Mouse (Mus musculus) erythroid progenitor cell, adult 5-6 weeks (primary cell): ENCODE data around the gene Dusp27. TPM values are rescaled to one million over a fixed set of nuclear protein-coding genes. Genes with fewer than 3 reads are reported as not detected.

Source experiments
- ATAC-seq: replicated peaks from 2 replicates; pipeline ENCODE4 v1.8.0; 2016; ENCODE audit warnings: moderate number of reproducible peaks, mild to moderate bottlenecking, moderate TSS enrichment, inconsistent platforms; ENCODE audit not compliant: poor library complexity, low FRiP score, severe bottlenecking
- total RNA-seq, 2 experiments: library from RNA; stranded (forward) in 1 of 2; stranded (reverse) in 1 of 2; fragments of 150-400 nt in 1 of 2; fragments of 186-747, 209-891 nt in 1 of 2; gene quantifications; 2 replicates each; pipeline versions ENCODE4 v1.2.3 to v1.2.4; 2015 to 2017; ENCODE audit warnings: low replicate concordance in 2 of 2

Gene Dusp27
- total RNA-seq, 2 experiments from 2014 or later, result not detected

DNA sequence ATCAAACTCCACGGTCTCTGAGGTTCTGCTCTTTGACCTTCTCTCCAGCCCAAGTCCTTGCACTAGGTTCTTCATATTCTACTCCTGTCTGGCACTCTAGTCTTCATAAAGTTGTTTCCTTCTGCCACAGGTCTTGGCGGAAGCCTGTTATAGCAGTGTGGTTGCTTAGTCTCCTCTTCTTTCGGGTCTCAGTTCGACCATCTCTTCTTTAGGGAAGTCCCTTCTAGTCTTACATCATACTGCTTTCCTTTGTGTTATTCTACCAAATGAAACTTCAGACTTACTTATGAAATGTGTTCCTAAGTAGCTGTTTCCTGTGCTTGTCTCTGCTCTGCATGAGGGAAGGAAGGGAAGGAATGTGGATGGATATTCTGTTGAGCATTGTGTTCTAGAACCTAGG is 12.0 kb downstream of the Dusp27 start:
- no peak for ATAC-seq

DNA sequence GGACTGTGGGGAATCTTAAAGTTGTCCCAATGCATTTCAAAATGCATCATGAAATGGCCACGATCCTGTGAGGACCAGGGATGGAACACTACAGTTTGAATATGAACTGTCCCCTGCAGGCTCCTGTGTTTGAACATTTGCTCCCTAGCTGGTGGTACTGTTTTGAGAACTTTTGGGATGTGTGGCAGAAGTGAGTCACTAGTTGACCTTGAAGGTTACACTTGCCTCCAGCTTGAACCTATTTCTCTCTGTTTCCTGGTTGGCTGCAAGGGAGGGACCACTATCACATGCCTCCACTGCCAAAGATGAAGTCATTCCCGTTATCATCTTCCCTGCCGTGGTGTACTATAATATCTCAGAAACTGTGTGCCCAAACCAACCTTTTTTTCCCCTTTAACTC is 12.7 kb downstream of the Dusp27 start:
- no peak for ATAC-seq

DNA sequence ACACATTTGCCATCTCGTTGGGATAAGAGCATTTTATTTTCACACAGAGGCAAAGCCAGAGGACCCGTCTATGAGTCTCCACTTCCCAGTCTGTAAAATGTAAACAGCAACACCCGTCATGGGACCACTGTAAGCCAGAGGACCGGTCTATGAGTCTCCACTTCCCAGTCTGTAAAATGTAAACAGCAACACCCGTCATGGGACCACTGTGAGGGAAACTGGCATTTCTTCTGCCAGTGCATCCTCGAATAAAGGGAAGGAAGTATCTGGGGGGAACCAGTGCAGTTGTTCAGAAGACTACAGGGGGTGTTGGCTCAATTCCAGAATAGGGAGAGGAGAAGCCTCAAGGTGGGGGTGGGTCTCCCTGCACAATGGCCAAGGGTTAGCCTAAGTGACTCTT is 22.3 kb downstream of the Dusp27 start:
- no peak for ATAC-seq

DNA sequence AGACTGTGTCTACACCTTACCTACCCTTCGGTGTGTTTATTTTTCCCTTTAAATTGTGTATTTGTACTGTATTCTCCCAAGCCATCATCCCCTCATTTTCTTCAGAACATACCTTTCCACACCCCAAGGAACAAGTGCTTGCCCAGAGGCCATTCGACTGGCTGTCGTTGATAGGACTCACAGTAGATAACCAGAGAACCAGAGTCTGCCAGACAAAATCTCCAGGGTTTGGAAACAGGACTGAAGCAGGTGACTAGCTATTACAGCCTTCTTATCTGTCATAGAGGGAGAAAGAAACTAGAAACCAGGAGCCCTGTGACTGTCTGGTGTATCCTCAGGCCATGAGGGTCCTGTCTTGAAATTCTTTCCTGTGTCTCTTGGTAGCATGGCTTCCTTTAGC is 22.9 kb downstream of the Dusp27 start:
- ATAC-seq, result no peak

DNA sequence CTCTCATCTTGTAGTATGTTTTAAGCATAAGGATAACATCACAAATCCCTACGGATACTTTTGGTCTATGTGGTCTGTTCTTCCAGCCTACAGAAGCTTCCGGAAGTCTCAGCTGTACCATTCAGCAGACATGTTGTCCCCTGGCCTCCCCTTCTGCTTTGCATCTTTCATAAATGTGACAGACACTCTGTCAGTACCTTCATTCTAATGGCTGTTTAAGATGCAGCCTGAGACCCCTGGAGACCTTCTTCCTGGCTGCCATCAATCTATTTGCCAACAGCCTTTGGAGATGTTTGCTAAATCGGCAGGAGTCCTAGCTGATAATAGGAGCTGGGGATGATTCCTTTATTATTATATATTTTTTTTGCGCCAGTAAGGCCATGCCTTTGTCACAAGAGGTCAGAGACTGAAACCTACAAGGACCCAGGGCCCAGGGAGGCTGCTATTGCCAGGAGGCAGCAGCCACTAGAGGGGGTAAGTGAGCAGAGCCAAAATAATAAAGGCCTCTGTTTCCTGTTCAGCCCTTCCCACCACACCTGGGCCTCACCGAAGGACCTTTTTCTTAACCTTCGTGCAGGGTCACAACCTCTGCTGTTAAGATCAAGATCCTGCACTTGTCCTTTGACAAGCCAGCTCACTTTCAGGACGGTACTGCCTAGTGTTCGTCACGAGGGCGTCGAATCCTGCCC is 24.7 kb downstream of the Dusp27 start:
- no peak for ATAC-seq

DNA sequence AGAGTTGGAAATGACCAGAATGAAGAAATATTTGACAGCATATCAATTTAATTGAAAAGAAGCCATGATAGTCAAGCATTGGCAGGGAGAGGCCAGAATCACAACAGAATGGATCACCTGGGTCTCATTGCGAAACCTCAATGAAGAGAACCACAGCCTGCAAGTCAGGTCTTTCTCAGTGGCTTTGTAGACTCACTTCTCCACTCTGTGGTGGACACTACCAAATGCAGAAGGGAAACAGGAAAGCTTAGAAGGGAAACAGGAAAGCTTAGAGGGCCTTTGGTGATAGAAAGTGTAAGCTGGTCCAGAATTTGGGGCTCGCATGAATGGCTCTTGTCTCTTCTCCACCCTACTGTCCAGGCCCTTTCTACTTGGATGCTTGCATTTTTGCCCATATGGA is 29.6 kb downstream of the Dusp27 start:
- no peak for ATAC-seq

DNA sequence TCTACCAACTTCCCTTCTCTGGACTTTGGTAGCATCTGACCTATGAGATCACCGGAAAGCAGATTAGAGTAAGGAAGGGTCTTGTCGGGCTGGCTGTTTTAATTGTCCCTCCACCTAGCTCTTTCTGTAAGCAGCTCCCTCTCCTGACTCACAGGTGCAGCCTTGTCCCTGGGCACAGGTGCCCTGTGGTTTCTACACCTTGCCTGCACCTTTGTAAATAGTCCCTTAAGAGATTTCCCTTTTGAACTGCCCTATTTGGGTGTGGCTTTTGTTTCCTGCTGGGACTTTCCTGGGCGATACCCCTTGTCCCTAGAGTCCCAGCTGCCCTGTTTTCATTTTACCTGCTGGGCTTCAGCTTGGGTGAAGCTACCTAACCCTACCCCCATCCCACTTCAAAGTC is 33.3 kb downstream of the Dusp27 start:
- no peak for ATAC-seq

DNA sequence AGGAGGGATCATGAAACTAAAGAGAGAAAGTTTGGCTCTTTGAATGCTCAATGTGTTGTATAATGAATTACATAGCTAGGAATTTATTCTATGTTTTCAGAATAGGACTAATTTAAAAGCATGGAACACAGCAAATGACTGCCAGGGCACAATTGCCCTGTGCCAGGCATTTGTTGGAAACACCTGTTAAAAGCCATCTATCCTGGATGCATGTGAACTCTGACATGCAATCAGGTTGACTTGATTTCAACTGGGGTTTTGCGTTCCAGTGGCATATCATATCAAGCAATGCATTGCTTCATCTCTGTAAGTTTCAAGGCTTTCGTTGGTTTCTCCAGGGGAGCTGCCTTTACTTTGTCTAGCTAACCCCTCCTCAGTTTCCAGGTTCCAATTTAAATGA is 37.4 kb downstream of the Dusp27 start:
- ATAC-seq, result no peak

DNA sequence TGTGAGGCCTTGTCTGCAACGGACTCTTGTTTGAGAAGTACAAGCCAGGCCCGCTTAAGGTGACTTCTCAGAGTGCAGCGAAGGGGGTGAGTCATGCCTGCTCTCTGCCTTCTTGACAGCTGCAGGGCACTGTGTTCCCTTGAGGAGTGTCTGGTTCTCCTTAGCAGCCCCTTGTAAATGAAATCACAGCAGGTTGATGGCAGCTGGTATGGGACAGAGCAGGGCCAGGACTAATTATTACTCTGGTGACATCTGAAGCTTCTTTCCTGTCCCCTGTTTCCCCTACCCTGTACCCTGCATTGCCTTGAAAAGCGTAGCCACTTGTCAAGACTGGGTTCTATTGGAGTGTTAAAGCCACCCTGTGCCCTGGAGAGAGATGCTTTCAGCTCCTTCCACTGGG is 38.0 kb downstream of the Dusp27 start:
- no peak for ATAC-seq

DNA sequence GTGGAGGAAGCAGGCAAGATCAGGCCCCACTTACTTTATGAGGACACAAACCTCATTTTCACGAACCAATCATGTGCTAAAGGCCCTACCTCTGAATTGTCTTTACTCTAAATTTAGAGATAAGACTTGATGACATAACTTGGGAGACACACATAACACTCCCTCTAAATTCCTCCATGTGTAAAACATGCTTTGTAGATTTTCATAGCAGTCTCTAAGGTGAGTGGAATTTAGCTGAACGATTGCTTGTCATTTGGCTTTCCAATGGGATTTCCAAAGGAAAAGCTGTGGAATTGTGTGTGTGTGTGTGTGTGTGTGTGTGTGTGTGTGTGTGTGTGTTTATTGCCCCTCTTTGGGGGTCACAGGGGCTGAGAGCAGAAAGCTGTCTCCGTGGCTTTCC is 38.4 kb downstream of the Dusp27 start:
- ATAC-seq, result no peak

DNA sequence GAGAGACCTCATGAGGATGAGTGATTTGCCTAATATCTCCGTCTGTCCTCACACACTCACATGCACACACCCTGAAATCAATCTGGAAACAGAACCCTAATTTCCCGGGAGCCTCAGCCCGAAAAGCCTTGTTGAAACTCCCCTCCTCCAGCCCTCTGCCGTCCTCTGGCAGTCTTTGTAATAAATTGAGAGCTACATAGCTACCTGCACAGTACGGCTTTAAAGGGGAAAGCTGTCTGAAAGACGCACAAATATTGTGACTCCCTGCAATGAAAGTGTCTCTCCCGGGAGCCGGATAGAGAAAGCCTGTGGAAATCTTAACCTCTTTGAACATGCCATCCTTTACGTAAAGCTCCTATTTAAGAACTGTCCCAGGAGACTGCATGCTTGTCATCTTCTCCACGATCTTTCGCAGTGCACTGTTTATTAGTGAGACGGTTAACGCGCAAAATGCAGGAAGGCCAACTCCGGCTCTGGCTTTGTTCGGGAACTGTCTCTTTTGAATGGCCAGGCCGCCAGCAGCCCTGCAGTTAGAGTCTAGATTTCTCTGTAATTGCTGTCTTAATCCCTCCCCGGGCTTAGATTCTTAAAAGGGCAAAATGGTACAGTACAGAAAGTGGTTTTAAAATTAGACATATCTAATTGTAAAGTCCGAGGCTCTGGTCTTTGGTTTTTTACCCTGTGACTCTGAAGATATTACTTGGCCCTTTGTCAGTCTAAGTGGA is 39.1 kb downstream of the Dusp27 start:
- ATAC-seq, result no peak

DNA sequence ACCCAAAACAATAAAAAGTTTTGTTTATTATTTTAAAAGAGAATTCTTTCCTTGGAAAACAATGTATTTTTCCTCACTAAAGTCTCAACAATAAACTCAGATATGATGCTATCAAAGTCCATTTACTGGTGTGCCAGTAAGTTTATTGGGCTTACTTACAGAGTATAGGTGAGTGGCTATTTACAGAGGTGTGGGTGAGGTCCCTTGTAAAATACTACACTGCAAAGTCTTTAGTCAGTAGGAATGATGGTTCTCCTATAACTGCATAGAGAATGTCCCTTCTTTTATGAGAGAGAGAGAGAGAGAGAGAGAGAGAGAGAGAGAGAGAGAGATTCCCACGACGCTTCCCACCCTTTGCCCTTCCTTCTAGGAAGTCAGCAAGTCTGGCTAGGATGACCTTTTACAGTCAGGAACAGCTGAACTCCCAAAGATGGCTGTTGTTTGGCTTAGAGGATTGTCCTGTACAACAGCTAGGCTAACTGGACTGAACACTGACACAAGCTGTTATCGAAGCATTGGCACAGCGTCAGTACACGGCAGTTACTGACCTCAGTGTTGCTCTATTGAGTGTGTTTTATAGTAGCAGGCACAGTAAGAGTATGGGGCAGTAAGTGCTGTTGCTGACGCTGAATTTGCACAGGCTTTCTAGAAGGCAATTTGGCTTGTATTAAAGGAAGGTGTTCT is 50.5 kb downstream of the Dusp27 start:
- no peak for ATAC-seq

DNA sequence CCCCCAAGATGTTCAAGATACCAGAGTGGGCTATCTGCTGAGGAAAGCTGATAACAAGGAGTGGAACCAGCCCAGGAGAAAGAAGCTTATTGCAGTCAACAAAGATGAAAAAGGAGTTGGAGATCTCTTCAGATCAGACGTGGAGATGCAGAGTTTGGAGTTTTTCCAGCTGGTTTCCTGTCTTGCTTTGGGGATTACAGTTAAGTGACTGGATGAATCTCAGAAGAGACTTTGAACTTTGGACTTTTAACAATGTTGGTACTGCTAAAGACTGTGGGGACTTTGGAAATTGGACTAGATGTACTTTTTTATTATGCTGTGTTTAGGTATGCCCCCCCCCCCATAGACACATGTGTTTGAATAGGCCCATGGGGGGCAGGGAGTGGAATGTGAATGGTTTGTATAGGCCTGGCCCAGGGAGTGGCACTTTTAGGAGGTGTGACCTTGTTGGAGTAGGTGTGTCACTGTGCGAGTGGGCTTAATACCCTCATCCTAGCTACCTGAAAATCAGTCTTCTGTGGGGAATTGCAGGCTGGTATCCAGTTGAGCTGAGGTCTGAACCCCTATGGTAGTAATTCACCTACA is 59.8 kb downstream of the Dusp27 start:
- ATAC-seq, result no peak

DNA sequence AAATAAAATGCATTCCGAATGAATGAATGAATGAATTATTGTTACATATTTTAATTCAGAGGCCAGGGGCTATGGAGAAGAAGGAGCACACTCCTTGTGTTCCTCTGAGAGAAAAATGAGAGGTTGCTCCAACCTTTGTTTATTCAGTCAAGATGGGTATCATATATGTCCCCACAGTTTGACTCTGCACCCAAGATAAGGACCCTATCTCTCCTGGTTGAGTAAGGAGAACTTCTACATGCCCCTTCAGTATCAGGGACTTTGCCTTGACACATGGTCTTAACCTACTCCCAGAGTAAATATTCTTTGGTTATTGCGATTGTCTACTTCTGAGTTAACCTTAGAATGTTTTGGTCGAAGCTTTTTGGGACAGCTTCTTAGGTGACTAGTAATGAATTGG is 63.9 kb downstream of the Dusp27 start:
- ATAC-seq, result no peak

DNA sequence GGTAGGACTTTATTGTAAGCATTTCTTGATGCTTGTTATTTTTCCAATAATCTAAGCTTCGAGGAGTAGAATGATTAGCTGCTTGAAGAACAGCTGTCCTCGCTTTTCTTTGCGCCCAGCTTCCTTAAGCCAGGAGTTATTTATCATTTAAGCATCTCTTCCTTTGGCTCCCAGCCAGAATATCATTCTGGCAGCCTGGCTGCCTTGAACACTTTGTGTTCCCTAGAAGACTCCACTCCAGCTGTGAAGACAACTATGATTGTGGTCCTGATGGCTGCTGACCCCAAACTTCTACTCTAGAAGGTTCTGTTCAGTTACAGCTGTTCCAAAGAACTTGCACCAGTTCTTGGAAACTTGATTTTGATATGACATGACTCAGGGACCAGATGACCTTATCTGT is 66.2 kb downstream of the Dusp27 start:
- no peak for ATAC-seq

DNA sequence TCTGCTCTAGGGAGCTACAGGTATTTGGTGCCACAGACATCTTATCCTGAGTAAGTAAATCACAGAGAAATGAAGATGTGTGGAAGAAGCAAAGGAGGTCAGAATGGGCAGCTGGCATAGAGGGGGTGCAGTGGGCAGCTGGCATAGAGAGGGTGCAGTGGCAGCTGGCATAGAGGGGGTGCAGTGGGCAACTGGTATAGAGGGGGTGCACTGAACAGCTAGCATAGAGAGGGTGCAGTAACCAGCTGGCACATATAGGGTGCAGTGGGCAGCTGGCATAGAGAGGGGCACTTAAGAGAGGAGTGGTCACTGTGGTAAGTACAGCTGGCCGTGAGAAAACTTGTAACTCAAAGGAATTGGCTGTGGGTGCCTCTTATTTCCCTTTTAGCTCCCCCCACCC is 67.3 kb downstream of the Dusp27 start:
- ATAC-seq, result no peak

DNA sequence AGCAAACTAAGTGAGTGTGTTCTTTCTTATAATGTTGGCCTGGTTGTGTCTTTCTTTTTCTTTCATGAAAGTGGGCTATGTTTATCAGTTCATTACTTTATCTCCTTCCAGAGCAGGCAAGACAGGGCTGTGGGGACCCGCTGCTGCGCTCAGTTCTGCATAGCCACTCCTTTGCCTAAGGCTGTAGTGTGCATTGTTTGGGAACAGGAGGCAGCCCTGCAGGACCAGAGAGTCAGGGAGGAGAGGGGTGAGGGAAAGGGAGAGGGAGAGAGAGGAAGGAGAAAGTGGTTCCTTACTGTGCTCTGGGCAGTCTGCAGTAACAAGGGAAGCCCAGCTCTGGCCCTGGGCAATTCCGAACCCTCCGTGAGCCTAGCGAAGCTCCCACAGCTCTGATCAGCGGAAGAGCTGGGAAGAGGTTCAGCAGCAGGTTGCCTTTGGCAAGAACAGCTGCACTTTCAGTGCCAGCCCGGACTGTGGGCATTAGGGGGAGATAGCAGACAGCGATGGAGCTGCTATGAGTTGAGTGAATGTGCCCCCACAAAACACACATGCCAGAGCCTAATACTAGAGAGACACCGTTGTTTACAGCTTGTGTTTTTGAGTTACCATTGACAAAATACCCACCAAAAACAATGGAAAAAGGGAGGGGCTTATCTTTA is 71.5 kb downstream of the Dusp27 start:
- no peak for ATAC-seq

DNA sequence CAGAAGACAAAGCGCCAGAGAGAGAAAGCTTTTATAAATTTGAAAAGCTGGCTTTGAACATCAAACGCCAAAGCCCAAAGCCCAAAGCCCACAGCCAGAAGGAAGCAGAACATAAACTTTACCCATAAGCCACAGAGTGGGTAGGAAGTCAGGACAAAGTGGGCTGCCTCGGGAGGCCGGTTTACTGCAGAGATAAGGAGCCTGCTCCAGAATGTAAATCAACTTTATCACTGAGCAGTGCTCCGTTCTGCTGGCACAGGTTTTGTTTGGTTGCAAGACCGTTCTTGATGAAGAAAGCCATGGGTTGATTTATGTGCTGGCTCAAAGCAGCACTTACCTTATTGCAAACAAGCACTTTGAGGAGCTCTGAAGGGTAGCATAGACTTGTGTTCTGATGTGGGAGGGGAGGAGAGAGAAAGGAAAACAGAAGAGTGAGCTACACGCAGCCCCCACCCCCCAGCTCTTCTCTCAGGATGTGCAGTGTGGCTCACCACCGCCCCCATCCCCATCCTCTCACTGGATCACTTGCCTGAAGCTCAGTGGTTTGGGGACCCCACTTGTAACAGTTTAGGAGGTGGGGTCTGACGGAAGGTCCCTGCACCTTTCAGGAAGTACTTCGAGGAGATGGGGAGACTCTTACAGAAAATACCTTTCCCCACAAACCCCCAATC is 74.3 kb downstream of the Dusp27 start:
- no peak for ATAC-seq

DNA sequence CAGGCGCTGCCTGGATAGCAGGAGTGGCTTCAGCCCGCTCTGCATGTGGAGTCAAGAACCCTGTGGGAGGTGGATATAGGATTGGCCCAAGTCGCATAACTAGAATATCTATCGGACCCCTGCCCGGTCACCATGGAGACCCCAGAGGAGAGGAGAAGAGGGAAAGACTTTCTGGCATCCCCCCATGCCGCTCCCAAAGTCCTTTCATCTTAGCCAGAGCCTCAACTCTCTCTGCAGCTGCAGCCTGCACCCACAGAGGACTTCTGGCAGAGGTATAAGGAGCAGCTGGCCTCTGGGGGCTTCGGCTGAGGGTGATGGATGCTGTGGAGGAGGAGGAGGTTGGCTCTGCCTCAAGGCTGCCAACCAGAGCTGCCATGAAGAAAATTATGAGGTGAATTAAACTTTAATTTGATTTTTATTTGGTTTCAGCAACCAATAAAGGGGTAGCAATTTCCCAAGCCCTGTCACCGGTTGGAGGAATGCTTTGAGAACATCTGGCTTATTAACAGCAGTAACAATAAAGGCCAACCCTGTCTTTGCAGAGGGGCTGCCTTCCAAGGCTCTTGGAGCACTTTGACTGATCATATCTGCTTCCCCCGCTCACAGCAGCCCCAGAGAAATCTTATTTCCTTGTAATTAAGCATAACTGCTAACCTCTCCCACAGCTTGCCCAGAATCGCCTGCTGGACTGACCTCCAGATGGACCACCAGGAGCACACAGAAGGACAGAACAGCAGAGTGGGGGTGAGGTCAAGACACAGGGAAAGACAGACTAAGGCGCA is 78.5 kb downstream of the Dusp27 start:
- no peak for ATAC-seq
